Mouse (Mus musculus) myocyte (in vitro differentiated cells): ENCODE data around the gene Aim2.

Source experiments
- CEBPB ChIP-seq: IDR thresholded peaks from 2 replicates; pipeline ENCODE4 v1.6.1; 2011; ENCODE audit warnings: mild to moderate bottlenecking, moderate library complexity; ENCODE audit not compliant: poor library complexity, insufficient read depth, severe bottlenecking
- E2F4 ChIP-seq: IDR thresholded peaks from one replicate; pipeline ENCODE4 v1.6.1; 2011; ENCODE audit warnings: mild to moderate bottlenecking, control low read depth, moderate library complexity; ENCODE audit not compliant: insufficient read depth
- MAX ChIP-seq: IDR thresholded peaks from one replicate; pipeline ENCODE4 v1.6.1; 2011; ENCODE audit warnings: low read depth, mild to moderate bottlenecking, control low read depth
- MYOD1 ChIP-seq, 3 experiments: IDR thresholded peaks; one replicate each; pipeline ENCODE4 v1.6.1; 2011; ENCODE audit warnings: control low read depth in 2 of 3, low read depth in 2 of 3, mild to moderate bottlenecking in 2 of 3, moderate library complexity in 1 of 3; ENCODE audit not compliant: insufficient read length in 2 of 3, control insufficient read depth in 1 of 3
- MYOG ChIP-seq, 3 experiments: IDR thresholded peaks; one replicate each; pipeline ENCODE4 v1.6.1; 2011; ENCODE audit warnings: control low read depth in 2 of 3, low read depth in 2 of 3, mild to moderate bottlenecking in 2 of 3; ENCODE audit not compliant: insufficient read length in 2 of 3, control insufficient read depth in 1 of 3, insufficient read depth in 1 of 3
- POLR2A ChIP-seq: IDR thresholded peaks from one replicate; pipeline ENCODE4 v1.6.1; 2011; ENCODE audit warnings: low read depth, mild to moderate bottlenecking, control low read depth, moderate library complexity; ENCODE audit not compliant: insufficient read length
- POLR2AphosphoS2 ChIP-seq: IDR thresholded peaks from one replicate; pipeline ENCODE4 v1.6.1; 2011; ENCODE audit warnings: low read depth, control low read depth; ENCODE audit not compliant: insufficient read length
- REST ChIP-seq: IDR thresholded peaks from one replicate; pipeline ENCODE4 v1.6.1; 2011; ENCODE audit warnings: mild to moderate bottlenecking, control low read depth, moderate library complexity; ENCODE audit not compliant: insufficient read depth, insufficient read length
- SRF ChIP-seq: IDR thresholded peaks from one replicate; pipeline ENCODE4 v1.6.1; 2011; ENCODE audit warnings: low read depth; ENCODE audit not compliant: control insufficient read depth, insufficient read length
- TCF12 ChIP-seq: IDR thresholded peaks from one replicate; pipeline ENCODE4 v1.6.1; 2011; ENCODE audit warnings: mild to moderate bottlenecking, control low read depth; ENCODE audit not compliant: poor library complexity, insufficient read depth, severe bottlenecking
- USF1 ChIP-seq: IDR thresholded peaks from one replicate; pipeline ENCODE4 v1.6.1; 2011; ENCODE audit warnings: low read depth, mild to moderate bottlenecking, control low read depth, moderate library complexity

DNA sequence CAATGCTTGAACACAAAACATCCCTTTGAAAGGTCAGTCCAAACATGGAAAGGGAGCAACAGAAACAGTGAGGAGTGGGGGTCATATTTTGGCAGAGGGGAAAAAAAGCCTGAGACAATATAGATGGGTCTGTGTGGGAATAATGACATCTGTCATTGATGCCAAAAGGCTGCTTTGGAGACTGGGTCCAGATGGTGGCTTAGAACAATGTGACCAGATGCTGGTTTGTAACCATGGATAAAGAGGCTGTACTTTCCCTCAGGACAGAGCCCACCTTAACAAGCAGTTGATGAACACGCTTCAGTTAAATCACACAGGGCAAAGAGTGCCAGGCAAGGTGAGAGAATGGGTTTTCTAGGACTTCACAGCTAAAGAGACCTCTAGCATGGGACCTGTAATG lies 8.3 kb upstream of the Aim2 start:
- TF ChIP-seq USF1 = no peak
- no peak for TF ChIP-seq SRF
- TF ChIP-seq POLR2A = no peak
- TF ChIP-seq TCF12 = no peak
- TF ChIP-seq MYOD1 (IDR thresholded peaks at IDR 0.05; ENCODE audit: control insufficient read depth in 1 of 3, insufficient read length in 2 of 3, low read depth in 2 of 3) = no peak
- no peak for TF ChIP-seq MYOG (IDR thresholded peaks at IDR 0.05; ENCODE audit: control insufficient read depth in 1 of 3, insufficient read depth in 1 of 3, insufficient read length in 2 of 3, low read depth in 2 of 3)
- TF ChIP-seq POLR2AphosphoS2 = no peak
- TF ChIP-seq CEBPB = no peak
- no peak for TF ChIP-seq MAX
- TF ChIP-seq REST = no peak
- no peak for TF ChIP-seq E2F4
